Mouse (Mus musculus) liver, postnatal 0 days (tissue): ENCODE data around the gene Mgat5.

Source experiments
- CTCF ChIP-seq: sonication (generic); IDR thresholded peaks from 2 replicates; pipeline ENCODE4 v1.5.1; 2016; ENCODE audit warnings: antibody characterized with exemption, low read depth
- EP300 ChIP-seq: IDR thresholded peaks from 2 replicates; pipeline ENCODE4 v1.6.1; 2016; ENCODE audit warnings: antibody characterized with exemption, low read depth, mild to moderate bottlenecking

- TF ChIP-seq CTCF (no peak), EP300 (no peak)
Observed at GRCm38 (mm10) chr1:127192396-127192795, 12.4 kb upstream of the Mgat5 start.
